Mouse (Mus musculus): ENCODE results near the gene Aasdh.

Gene Aasdh

GRCm38 (mm10) chr5:76905405-76906154 lies at the start of gene Aasdh:
Gene Aasdh (minus strand): TSS chr5:76905514.
- peak; percentile 96 for DNase-seq (ENCODE audit: low read depth, low spot score)

GRCm38 (mm10) chr5:76954271-76954900 lies 49.1 kb upstream of the Aasdh start:
- no peak for DNase-seq (ENCODE audit: low read depth, low spot score)

GRCm38 (mm10) chr5:76953794-76954193 lies 48.5 kb upstream of the Aasdh start:
- no peak for DNase-seq (ENCODE audit: low read depth, low spot score)

GRCm38 (mm10) chr5:76952112-76953040 lies 47.1 kb upstream of the Aasdh start:
- DNase-seq (ENCODE audit: low read depth, low spot score): no peak

- peak; percentile 97 for DNase-seq (ENCODE audit: low read depth, low spot score)
Measured at GRCm38 (mm10) chr5:76951106-76952027, 46.1 kb upstream of the Aasdh start, which contains the start of the genes Paics and Ppat. Gene Paics (plus strand): TSS chr5:76951307. Gene Ppat (minus strand): TSS chr5:76951578.

- no peak for DNase-seq (ENCODE audit: low read depth, low spot score)
Measured at GRCm38 (mm10) chr5:76950343-76951105, 45.2 kb upstream of the Aasdh start.

GRCm38 (mm10) chr5:76947758-76948157 lies 42.4 kb upstream of the Aasdh start:
- DNase-seq (ENCODE audit: low read depth, low spot score): no peak

GRCm38 (mm10) chr5:76947142-76947541 lies 41.8 kb upstream of the Aasdh start:
- no peak for DNase-seq (ENCODE audit: low read depth, low spot score)

GRCm38 (mm10) chr5:76945678-76946033 lies 40.3 kb upstream of the Aasdh start:
- DNase-seq (ENCODE audit: low read depth, low spot score): no peak

- DNase-seq (ENCODE audit: low read depth, low spot score): no peak
Measured at GRCm38 (mm10) chr5:76944965-76945677, 39.8 kb upstream of the Aasdh start.

GRCm38 (mm10) chr5:76942505-76942904 lies 37.2 kb upstream of the Aasdh start:
- no peak for DNase-seq (ENCODE audit: low read depth, low spot score)

GRCm38 (mm10) chr5:76941975-76942374 lies 36.7 kb upstream of the Aasdh start:
- no peak for DNase-seq (ENCODE audit: low read depth, low spot score)

GRCm38 (mm10) chr5:76939717-76940116 lies 34.4 kb upstream of the Aasdh start:
- DNase-seq (ENCODE audit: low read depth, low spot score): no peak

- DNase-seq (ENCODE audit: low read depth, low spot score): no peak
Measured at GRCm38 (mm10) chr5:76929180-76929877, 24.0 kb upstream of the Aasdh start.

- no peak for DNase-seq (ENCODE audit: low read depth, low spot score)
Measured at GRCm38 (mm10) chr5:76928124-76928832, 23.0 kb upstream of the Aasdh start.

- no peak for DNase-seq (ENCODE audit: low read depth, low spot score)
Measured at GRCm38 (mm10) chr5:76924296-76924695, 19.0 kb upstream of the Aasdh start.

- DNase-seq (ENCODE audit: low read depth, low spot score): no peak
Measured at GRCm38 (mm10) chr5:76923428-76923827, 18.1 kb upstream of the Aasdh start.

- no peak for DNase-seq (ENCODE audit: low read depth, low spot score)
Measured at GRCm38 (mm10) chr5:76922833-76923232, 17.5 kb upstream of the Aasdh start.
